Mouse (Mus musculus) forebrain, postnatal 0 days (tissue): ENCODE measurements at regions not wholly inside any gene's neighbourhood (a gene's known extent, or its start where the extent isn't known, plus 50 kb on each side); places are given as distances from the start of the nearest gene placed in this dataset.

ENCODE experiments used
- ATAC-seq: fragments of 200-750 bp; cut with Nextera tagmentation; 2 replicates; pipeline ENCODE4 v1.8.0; 2017; ENCODE audit warnings: mild to moderate bottlenecking, moderate library complexity
- DNase-seq: peaks from one replicate; pipeline ENCODE4 v3.0.0-alpha.2; 2015
- H3K27ac ChIP-seq: fragments of 300-500 bp; sonication (generic); 2 replicates; pipeline ENCODE4 v1.5.1; 2014; ENCODE audit warnings: low read depth, mild to moderate bottlenecking, antibody characterized with exemption, low read length, moderate library complexity, mixed read lengths
- H3K27me3 ChIP-seq: fragments of 300-500 bp; sonication (generic); 2 replicates; pipeline ENCODE4 v1.6.1; 2014; ENCODE audit warnings: mild to moderate bottlenecking, low read length, mixed read lengths; ENCODE audit not compliant: insufficient read depth
- H3K36me3 ChIP-seq: fragments of 300-500 bp; sonication (generic); 2 replicates; pipeline ENCODE4 v1.6.1; 2014; ENCODE audit warnings: mild to moderate bottlenecking, moderate library complexity; ENCODE audit not compliant: insufficient read depth
- H3K4me1 ChIP-seq: fragments of 300-500 bp; sonication (generic); 2 replicates; pipeline ENCODE4 v1.6.1; 2014; ENCODE audit warnings: antibody characterized with exemption; ENCODE audit not compliant: insufficient read depth
- H3K4me2 ChIP-seq: fragments of 300-500 bp; sonication (generic); 2 replicates; pipeline ENCODE4 v1.6.1; 2014; ENCODE audit warnings: low read depth, mild to moderate bottlenecking, moderate library complexity
- H3K4me3 ChIP-seq: fragments of 300-500 bp; sonication (generic); 2 replicates; pipeline ENCODE4 v1.5.1; 2014; ENCODE audit warnings: low read depth, low read length, mixed read lengths
- H3K9ac ChIP-seq: fragments of 300-500 bp; sonication (generic); 2 replicates; pipeline ENCODE4 v1.6.1; 2014; ENCODE audit warnings: mild to moderate bottlenecking
- H3K9me3 ChIP-seq: fragments of 300-500 bp; sonication (generic); 2 replicates; pipeline ENCODE4 v1.6.1; 2016; ENCODE audit warnings: low read length
- CTCF ChIP-seq: sonication (generic); IDR thresholded peaks from 2 replicates; pipeline ENCODE4 v1.5.1; 2016; ENCODE audit warnings: antibody characterized with exemption, control low read depth, low read depth
- WGBS: fragments of 180-500 bp; shearing (Covaris S2); extraction: QIAGEN DNeasy Blood & Tissue Kit; methylation state at CpG from one replicate; pipeline ENCODE4 v1.1.7; 2014; 5-methylcytosine and 5-hydroxymethylcytosine counted together

DNA sequence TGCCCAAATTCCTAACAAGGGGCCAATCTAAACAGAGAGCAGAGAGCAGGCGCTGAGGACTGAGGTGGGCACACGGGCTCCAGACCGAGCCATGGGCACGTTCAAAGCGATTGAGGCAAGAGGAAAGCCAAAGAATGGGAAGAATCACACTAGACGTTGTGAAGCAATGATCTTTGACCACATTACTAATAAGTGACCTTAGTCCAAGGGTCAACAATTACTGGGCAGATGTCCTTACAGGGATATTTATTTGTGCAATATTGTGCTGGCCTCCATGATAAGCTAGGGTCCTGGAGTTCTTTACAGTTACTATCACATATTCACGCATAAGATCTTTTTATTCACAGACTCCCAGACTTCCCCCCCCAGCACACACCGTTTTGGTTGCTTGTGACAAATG lies 400.9 kb upstream of the Jarid2 start:
- H3K27ac ChIP-seq: no peak overlapping the region
- DNase-seq: no peak

GRCm38 (mm10) chr13:44329161-44329560 lies 400.1 kb upstream of the Jarid2 start:
- ATAC-seq (no peak), DNase-seq (no peak)
- TF ChIP-seq CTCF: no peak
- Histone ChIP-seq H3K36me3 (no peaks in the 10 kb centered on the region), H3K4me1 (no peaks in the 10 kb centered on the region), H3K27me3 (no peaks in the 10 kb centered on the region), H3K27ac (no peak overlapping the region), H3K4me3 (no peak overlapping the region), H3K9ac (no peak overlapping the region), H3K4me2 (no peak overlapping the region), H3K9me3 (no peaks in the 10 kb centered on the region)
- WGBS: 68% methylated on average over 4 of the region's 4 CpGs

More for the DNA sequence above, 400.9 kb upstream of the Jarid2 start:
- no peak overlapping the region for H3K4me3 ChIP-seq
- TF ChIP-seq CTCF: no peak
- 93% methylated on average over 8 of the region's 8 CpGs for WGBS
- ATAC-seq: no peak
- H3K9ac ChIP-seq: no peak overlapping the region
- no peaks in the 10 kb centered on the region for H3K36me3 ChIP-seq
- H3K9me3 ChIP-seq: no peaks in the 10 kb centered on the region
- H3K4me2 ChIP-seq: no peak overlapping the region
- H3K27me3 ChIP-seq: no peaks in the 10 kb centered on the region
- no peaks in the 10 kb centered on the region for H3K4me1 ChIP-seq

DNA sequence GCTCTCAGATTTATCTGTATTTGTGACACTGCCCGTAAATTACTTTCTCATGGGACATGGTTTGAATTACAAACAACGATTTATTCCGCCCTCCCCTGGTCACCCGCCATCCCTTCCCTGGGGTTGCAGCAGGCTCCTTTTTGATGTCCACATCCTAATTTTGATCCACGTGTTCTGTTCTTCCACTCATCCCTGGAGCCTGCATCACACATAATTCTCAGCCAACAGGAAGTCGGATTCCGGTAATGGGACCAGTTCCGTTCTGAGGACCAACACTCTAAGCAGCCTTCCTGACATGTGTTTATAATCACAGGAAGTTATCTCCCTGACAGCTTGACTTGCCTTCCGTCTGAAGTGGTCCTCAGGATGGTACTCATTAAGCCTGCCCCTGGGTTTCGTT lies 399.6 kb upstream of the Jarid2 start:
- Histone ChIP-seq H3K27me3 (no peaks in the 10 kb centered on the region), H3K9ac (no peak overlapping the region), H3K9me3 (no peaks in the 10 kb centered on the region), H3K27ac (no peak overlapping the region), H3K4me2 (no peak overlapping the region), H3K4me3 (no peak overlapping the region), H3K36me3 (no peaks in the 10 kb centered on the region), H3K4me1 (no peaks in the 10 kb centered on the region)
- ATAC-seq (no peak), DNase-seq (no peak)
- TF ChIP-seq CTCF: no peak
- WGBS: 82% methylated on average over 10 of the region's 10 CpGs

DNA sequence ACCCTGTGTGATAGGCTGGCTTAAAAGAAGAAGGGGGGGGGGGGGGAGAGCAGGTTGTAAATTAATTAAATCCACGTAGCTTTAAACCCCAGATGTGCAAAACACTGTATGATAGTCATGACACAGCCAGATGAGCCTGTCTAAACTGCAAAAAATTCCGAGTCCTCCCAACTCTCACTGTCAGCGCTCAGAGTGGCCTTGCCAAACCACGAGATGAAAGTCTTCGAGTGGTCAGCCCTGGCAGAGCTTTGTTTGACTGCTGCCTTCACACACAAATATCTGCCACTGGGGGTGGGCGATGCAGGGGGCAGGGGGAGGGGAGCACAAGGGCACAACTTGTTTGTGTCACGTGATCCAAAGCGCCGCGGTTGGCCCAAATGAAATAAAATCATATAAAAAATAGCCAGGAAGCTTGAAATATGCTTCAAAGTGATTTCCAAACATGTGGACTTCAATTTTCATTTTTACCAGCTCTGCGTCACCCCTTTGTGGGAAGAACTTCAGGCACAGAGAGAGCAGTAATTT lies 396.5 kb upstream of the Jarid2 start:
- no peak overlapping the region for H3K9ac ChIP-seq
- DNase-seq (no peak), ATAC-seq (no peak)
- H3K27me3 ChIP-seq: no peaks in the 10 kb centered on the region
- WGBS: 71% methylated on average over 11 of the region's 11 CpGs
- H3K36me3 ChIP-seq: no peaks in the 10 kb centered on the region
- no peak overlapping the region for H3K27ac ChIP-seq
- no peaks in the 10 kb centered on the region for H3K4me1 ChIP-seq
- TF ChIP-seq CTCF: no peak
- H3K4me2 ChIP-seq: no peak overlapping the region
- H3K4me3 ChIP-seq: no peak overlapping the region
- H3K9me3 ChIP-seq: no peaks in the 10 kb centered on the region

GRCm38 (mm10) chr13:44339061-44339741 lies 390.1 kb upstream of the Jarid2 start:
- ATAC-seq (no peak), DNase-seq (no peak)
- no peaks in the 10 kb centered on the region for H3K27me3 ChIP-seq
- no peak overlapping the region for H3K4me3 ChIP-seq
- H3K36me3 ChIP-seq: no peaks in the 10 kb centered on the region
- H3K4me1 ChIP-seq: no peaks in the 10 kb centered on the region
- 71% methylated on average over 6 of the region's 6 CpGs for WGBS
- H3K9ac ChIP-seq: no peak overlapping the region
- no peak for TF ChIP-seq CTCF
- H3K4me2 ChIP-seq: no peak overlapping the region
- no peaks in the 10 kb centered on the region for H3K9me3 ChIP-seq
- H3K27ac ChIP-seq: no peak overlapping the region

- DNase-seq: no peak
- no peak for ATAC-seq
- WGBS: 51% methylated on average over 6 of the region's 6 CpGs
- H3K4me3 ChIP-seq: no peak overlapping the region
- H3K4me2 ChIP-seq: no peak overlapping the region
- no peaks in the 10 kb centered on the region for H3K9me3 ChIP-seq
- no peaks in the 10 kb centered on the region for H3K4me1 ChIP-seq
- no peak overlapping the region for H3K9ac ChIP-seq
- no peaks in the 10 kb centered on the region for H3K36me3 ChIP-seq
- no peaks in the 10 kb centered on the region for H3K27me3 ChIP-seq
- H3K27ac ChIP-seq: no peak overlapping the region
- TF ChIP-seq CTCF: no peak
Measured at GRCm38 (mm10) chr13:44345094-44345493, 384.2 kb upstream of the Jarid2 start.

- no peak overlapping the region for H3K27ac ChIP-seq
- no peak overlapping the region for H3K9ac ChIP-seq
- no peak for ATAC-seq
- DNase-seq: no peak
- no peaks in the 10 kb centered on the region for H3K9me3 ChIP-seq
- H3K4me1 ChIP-seq: no peaks in the 10 kb centered on the region
- H3K36me3 ChIP-seq: no peaks in the 10 kb centered on the region
- no peak for TF ChIP-seq CTCF
- WGBS: 58% methylated on average over 4 of the region's 4 CpGs
- H3K27me3 ChIP-seq: no peaks in the 10 kb centered on the region
- no peak overlapping the region for H3K4me2 ChIP-seq
- H3K4me3 ChIP-seq: no peak overlapping the region
Measured at GRCm38 (mm10) chr13:44346636-44347035, 382.6 kb upstream of the Jarid2 start.
